Mouse (Mus musculus) spleen, postnatal 4 days (tissue): ENCODE results near the gene Zc3h12d.

Source experiments
- DNase-seq, 2 experiments: peaks; one replicate each; pipeline ENCODE4 v3.0.0; 2022; ENCODE audit warnings: low spot score in 2 of 2

The Zc3h12d gene

DNA sequence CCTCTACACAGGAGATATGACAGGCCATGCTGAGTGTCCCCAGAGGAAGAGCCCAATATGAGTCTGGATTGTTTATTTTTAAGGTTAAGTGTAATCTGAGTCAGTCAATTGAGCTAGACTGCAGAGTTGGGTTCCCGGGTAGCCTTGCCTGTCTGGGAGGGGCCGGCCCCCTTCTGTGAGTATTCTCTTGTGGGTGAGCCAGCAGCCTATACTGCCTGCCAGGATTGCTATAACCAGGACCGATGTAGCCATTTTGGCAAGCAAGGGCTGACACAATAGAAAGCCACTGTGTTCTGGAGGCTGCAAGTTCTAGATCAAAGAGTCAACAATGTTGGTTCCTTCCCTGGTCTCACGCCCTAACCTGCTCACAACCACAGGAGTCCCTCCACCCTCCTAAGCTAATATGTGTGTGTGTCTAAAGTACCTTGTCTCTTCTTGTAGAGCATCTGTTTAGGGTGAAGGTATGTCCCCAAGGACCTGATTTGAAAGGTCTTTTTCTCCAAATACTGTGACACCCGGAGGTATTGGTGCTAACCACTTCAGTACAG, 6.7 kb downstream of the Zc3h12d start:
- DNase-seq = peak in 1 of 2 experiments; percentile 56

DNA sequence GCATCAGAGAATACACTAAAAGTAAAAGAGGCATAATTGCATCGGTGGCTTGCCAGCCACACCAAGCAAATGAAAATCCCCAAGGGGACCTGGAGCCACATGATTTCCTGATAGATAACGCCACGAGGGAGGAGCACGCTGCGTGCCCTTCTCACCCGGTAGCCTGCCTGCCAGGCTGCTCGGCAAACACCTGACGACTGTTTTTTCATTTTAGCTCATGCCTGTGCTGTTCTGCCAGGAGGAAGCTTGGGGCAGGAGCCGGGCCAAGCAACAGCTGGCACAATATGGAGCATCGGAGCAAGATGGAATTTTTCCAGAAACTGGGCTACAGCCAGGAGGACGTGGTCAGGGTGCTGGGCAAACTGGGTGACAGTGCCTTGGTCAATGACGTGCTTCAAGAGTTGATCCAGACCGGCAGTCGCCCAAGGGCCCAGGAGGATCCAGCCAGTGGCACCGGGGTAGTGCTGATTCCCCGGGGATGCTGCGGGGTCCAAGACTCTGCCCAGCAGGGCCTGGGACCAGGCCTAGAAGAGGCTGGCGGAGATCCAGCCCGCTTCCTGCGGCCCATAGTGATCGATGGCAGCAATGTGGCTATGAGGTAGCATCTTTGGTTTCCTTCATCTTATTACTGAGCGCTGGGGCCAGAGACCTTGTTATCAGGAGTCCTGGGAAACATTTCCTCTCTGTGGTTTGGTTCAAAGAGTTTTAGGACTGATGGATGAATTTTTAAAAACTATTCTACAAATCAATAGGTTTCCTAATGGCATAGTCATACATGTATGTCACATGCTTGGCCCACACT, 7.5 kb downstream of the Zc3h12d start:
- DNase-seq = no peak

DNA sequence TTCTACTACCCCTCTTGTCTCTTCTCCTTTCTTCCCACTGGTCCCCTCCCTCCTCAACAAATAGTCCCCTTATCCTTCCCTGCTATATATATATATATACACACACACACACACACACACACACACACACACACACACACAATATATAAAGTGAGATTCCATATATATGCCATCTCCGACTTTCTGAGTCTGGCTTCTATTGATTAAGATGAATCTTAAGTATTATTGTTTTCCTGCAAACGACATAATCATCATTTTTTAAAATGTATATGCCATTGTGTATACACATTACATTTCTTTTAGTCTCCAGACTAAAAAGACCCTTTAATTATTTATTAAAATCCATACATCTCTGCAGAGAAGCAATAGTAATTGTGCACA, 8.1 kb downstream of the Zc3h12d start:
- DNase-seq = no peak

DNA sequence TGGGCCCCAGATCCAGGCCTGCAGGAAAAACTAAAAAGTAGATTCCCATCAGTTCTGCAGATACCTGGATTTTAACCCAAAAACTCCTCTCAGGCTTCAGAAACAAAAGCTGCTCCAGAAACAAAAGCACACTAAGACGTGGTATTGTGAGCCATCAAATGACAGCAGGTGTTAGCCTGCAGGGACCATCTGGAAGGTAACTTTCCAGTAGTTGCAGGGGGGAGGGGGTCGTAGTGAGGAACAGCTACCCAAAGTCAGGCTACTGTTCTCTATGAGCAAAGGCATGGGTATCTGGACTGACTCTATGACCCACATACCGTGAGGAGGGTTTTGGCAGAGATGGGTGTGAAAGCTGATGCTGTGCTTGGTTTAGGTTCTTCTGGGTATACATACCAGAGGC, 8.5 kb downstream of the Zc3h12d start:
- DNase-seq = no peak

DNA sequence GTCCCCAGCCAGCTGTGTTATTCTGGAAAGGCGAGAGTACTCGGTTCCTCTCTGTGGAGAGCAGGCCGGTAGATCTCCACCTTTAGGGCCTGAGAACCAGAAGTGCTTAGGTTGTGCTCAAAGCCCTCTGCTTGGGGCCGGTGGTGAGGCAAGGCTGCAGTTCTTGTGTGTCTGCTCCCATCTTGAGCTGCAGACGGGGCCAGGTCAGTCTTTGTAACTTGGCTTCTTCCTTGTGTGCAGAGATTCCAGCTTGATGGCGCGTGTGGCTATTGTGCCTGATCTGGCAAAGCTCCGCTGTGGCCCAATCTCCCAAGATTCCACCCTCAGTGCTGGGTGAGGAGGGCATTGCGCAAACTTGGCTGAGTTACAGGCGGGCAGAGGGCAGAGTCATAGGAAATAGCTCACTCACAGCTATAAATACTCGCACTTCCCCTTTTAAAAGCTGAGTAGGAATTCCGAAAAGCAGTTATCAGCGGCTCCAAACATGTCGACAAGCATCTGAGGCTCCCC, 9.4 kb downstream of the Zc3h12d start:
- DNase-seq = peak in 1 of 2 experiments; percentile 52

GRCm38 (mm10) chr10:7843181-7843580, 10.9 kb downstream of the Zc3h12d start:
- no peak for DNase-seq

DNA sequence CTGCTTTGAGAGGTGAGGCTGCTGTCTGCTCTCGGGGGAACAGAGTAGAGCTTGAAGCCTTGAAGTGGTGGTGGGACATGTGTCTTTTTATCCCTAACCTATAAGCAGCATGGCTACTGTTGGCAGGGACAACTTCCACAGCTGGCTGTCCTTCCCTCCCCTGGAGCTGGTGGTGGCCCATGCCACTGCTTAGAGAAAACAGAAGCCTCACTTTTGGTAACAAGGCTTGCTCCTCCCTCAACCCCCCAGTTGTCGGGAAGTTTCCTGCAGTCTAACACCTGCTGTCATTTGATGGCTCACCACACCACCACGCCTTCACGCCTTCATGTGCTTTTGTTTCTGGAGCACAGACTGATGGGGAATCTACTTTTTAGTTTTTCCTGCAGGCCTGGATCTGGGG, 11.9 kb downstream of the Zc3h12d start:
- DNase-seq = no peak

DNA sequence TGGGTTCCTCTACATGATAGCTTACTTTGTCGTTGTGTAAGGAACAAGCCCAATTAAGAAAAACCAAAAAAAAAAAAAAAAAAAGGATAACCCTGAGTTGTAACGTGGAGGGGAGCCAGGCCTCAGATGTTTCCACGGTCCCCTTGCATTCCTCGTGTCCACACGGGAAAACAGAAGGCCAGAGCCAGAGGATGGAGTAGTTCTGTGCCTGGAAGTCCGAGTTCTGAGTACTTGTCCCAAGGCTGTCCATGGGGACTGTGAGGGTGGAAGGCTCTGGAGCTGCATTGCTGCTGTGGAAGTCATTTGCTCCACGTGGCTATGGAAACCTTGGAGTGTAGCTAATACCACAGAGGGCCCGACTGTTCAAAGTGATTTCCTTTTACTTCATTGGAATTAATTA, 12.9 kb downstream of the Zc3h12d start:
- DNase-seq = no peak

- DNase-seq = no peak
Measured at GRCm38 (mm10) chr10:7845991-7846390, 13.7 kb downstream of the Zc3h12d start.

- no peak for DNase-seq
Measured at GRCm38 (mm10) chr10:7847166-7847605, 14.9 kb downstream of the Zc3h12d start.

DNA sequence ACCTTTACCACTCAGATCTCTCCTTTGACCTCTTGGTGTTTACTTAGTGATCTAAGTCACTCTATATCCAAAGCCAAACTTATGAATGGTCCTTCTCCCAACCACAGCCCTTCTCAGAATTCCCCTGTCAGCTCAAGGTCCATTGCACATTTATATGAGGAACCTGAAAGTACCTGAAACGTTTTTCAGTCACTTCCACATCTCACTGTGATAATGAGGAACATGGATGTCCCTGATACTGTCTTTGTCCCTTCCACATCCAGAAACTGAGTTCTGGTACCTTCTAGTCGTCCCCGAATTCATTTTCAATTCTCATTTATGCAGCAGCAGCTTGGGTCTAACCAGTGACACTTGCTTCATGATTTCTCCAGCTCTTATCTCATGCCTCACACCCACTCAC, 19.6 kb downstream of the Zc3h12d start:
- DNase-seq = no peak

- peak in 1 of 2 experiments; percentile 37 for DNase-seq
Measured at GRCm38 (mm10) chr10:7860494-7860893, 28.2 kb downstream of the Zc3h12d start.

DNA sequence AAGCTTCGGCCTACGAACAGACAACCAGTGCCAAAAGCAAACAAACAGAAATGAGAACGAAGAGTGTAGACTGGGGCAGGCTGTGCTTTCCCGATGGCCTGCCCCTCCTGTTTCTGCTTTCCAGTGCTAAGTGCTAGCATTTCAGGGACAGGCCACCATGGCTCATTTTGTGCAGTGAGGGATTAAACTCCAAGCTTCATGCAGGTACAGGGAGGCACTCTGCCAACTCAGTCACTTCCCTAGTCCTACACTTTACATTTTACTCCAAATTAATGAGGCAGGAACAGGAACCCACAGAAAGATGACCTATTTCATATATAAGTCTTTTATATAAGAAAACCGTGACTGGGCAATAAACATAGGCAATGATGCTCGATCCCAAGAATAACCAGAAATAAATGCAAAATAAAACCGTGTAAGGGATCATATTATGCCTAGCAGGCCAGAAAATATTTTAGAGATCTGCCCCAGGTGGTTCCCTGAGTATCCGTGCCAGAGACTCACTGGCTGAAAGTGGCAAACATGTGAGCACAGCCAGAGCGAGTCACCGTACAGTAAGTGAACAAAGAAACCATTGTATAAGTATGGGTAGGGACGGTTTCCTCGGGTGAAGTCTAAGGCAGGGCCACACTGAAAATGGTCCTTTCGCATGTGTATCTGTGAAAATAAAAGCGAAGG, 29.1 kb downstream of the Zc3h12d start:
- no peak for DNase-seq

GRCm38 (mm10) chr10:7861937-7862657, 29.8 kb downstream of the Zc3h12d start:
- peak in 1 of 2 experiments; percentile 52 for DNase-seq

GRCm38 (mm10) chr10:7863411-7863810, 31.1 kb downstream of the Zc3h12d start:
- DNase-seq = no peak

DNA sequence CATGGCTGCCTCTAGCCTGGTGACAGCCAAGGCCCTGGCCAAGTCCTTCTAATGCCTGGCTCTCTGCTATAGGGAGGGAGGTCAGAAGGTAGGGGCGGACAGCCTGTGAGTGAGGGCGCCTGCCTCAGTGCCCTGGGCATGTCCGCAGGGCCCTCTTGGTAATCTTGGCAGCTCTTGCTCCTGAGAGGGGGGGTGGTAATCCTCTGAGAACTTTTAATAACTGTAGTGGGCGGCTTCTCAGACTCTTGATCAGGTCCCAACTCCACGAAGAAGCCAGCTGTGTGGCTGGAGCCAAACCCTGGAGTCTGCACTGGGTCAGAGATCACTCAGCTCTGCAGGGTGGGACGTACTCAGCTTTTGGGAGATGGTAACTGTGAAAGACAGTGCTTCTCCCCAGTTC, 31.9 kb downstream of the Zc3h12d start:
- peak; percentile 9 to 44 for DNase-seq

- peak in 1 of 2 experiments; percentile 48 for DNase-seq
Measured at GRCm38 (mm10) chr10:7864806-7865205, 32.5 kb downstream of the Zc3h12d start.

- DNase-seq = peak; percentile 22 to 72
Measured at GRCm38 (mm10) chr10:7866762-7867665, 34.7 kb downstream of the Zc3h12d start.

GRCm38 (mm10) chr10:7867666-7868030, 35.4 kb downstream of the Zc3h12d start:
- DNase-seq = peak in 1 of 2 experiments; percentile 62

DNA sequence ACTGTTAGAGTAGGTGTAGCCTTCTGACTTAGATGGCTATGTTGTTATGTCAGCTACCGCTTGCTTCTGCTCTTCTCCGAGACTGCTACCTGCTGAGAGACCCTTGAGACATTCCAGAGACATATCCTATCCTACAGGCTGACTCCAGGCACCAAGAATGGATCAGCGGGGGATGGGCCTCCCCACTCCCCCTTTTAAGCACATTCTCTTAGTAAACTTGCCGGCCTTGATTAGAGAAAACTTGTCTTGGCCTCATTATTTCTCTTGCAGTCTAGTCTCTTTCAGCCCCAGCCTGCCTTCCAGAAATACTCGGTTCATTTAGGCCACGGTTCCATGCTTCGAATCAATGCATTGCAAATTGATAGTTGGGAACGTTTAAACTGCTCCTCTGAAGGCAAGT, 37.5 kb downstream of the Zc3h12d start:
- DNase-seq = no peak
